Mouse (Mus musculus) R1 (cell line): ENCODE results near the gene Slc29a1.

ENCODE experiments used
- DNase-seq: peaks from one replicate; pipeline ENCODE4 v3.0.0-alpha.2; 2018; ENCODE audit warnings: low read depth, low spot score

Slc29a1 gene

GRCm38 (mm10) chr17:45553065-45553464, 46.3 kb downstream of the Slc29a1 start:
- no peak for DNase-seq

GRCm38 (mm10) chr17:45551816-45552451, 47.5 kb downstream of the Slc29a1 start:
- peak; percentile 87 for DNase-seq

- DNase-seq = no peak
Measured at GRCm38 (mm10) chr17:45551249-45551796, 48.1 kb downstream of the Slc29a1 start.

- no peak for DNase-seq
Measured at GRCm38 (mm10) chr17:45550253-45550652, 49.2 kb downstream of the Slc29a1 start.

GRCm38 (mm10) chr17:45549617-45550181, 49.7 kb downstream of the Slc29a1 start, which contains the start of gene Tmem151b:
Gene Tmem151b, minus strand, starts transcription at chr17:45549677.
- peak; percentile 49 for DNase-seq

GRCm38 (mm10) chr17:45548541-45549512, 50.6 kb downstream of the Slc29a1 start:
- DNase-seq = peak; percentile 90

- no peak for DNase-seq
Measured at GRCm38 (mm10) chr17:45547461-45548190, 51.8 kb downstream of the Slc29a1 start.

- DNase-seq = no peak
Measured at GRCm38 (mm10) chr17:45546941-45547340, 52.5 kb downstream of the Slc29a1 start.

- DNase-seq = peak; percentile 53
Measured at GRCm38 (mm10) chr17:45545278-45545961, 54.0 kb downstream of the Slc29a1 start.

GRCm38 (mm10) chr17:45544873-45545277, 54.5 kb downstream of the Slc29a1 start:
- no peak for DNase-seq

- DNase-seq = peak; percentile 94
Measured at GRCm38 (mm10) chr17:45544001-45544872, 55.2 kb downstream of the Slc29a1 start.

- DNase-seq = no peak
Measured at GRCm38 (mm10) chr17:45543115-45543514, 56.3 kb downstream of the Slc29a1 start.

- DNase-seq = no peak
Measured at GRCm38 (mm10) chr17:45542705-45543104, 56.7 kb downstream of the Slc29a1 start.

GRCm38 (mm10) chr17:45542129-45542528, 57.3 kb downstream of the Slc29a1 start:
- no peak for DNase-seq

GRCm38 (mm10) chr17:45539664-45540063, 59.7 kb downstream of the Slc29a1 start:
- no peak for DNase-seq

- no peak for DNase-seq
Measured at GRCm38 (mm10) chr17:45538394-45538793, 61.0 kb downstream of the Slc29a1 start.

GRCm38 (mm10) chr17:45536264-45536663, 63.1 kb downstream of the Slc29a1 start:
- DNase-seq = no peak
